In genomic region chr9:78319499-78319898, GRCm38 (mm10) we compare ENCODE assay signal across 16 mouse cellular contexts. TPM values are rescaled to one million over a fixed set of nuclear protein-coding genes. Genes with fewer than 3 reads are reported as not detected.
DNase-seq lines count a peak whose midpoint lies in the region; ATAC-seq and TF ChIP-seq lines count a peak whose summit lies in the region.
"Had no signal": no experiment of that assay in that cellular context is flagged by ENCODE, and none has a peak within 500 bp of the region (broad histone marks: within the 10 kb centered on the region; RNA-seq: fewer than 3 reads in every experiment).

No protein-coding gene starts in this region.

- 42% methylated on average over 1 of the region's 1 CpGs for WGBS in forebrain, postnatal 0 days
- 18% methylated on average over 1 of the region's 1 CpGs for WGBS in forebrain, embryonic 16.5 days
- WGBS in liver, embryonic 14.5 days (ENCODE audit: insufficient replicate concordance): 4% methylated on average over 1 of the region's 1 CpGs
- WGBS in liver, embryonic 12.5 days (ENCODE audit: insufficient replicate concordance): 17% methylated on average over 1 of the region's 1 CpGs

- H3K9ac ChIP-seq in forebrain, postnatal 0 days: no peak overlapping the region
- H3K9ac ChIP-seq in forebrain, embryonic 16.5 days (replicated peaks; ENCODE audit: low read depth, low read length): no peak overlapping the region
- H3K9ac ChIP-seq in liver, embryonic 14.5 days (replicated peaks): no peak overlapping the region
- no peak overlapping the region for H3K9ac ChIP-seq in liver, embryonic 12.5 days
- no peak overlapping the region for H3K9ac ChIP-seq in ES-E14 (ENCODE audit: insufficient read depth, low read depth, low read length, poor library complexity, severe bottlenecking)
- H3K9ac ChIP-seq: forebrain, embryonic 13.5 days; hindbrain, embryonic 15.5 days; limb, embryonic 15.5 days had no signal

- H3K27me3 ChIP-seq in forebrain, postnatal 0 days (ENCODE audit: insufficient read depth, low read length): no peaks in the 10 kb centered on the region
- no peaks in the 10 kb centered on the region for H3K27me3 ChIP-seq in forebrain, embryonic 16.5 days (replicated peaks; ENCODE audit: control insufficient read depth, insufficient read depth, low read length)
- no peaks in the 10 kb centered on the region for H3K27me3 ChIP-seq in liver, embryonic 14.5 days (ENCODE audit: control insufficient read depth, insufficient read depth, low read length)
- H3K27me3 ChIP-seq in liver, embryonic 12.5 days (replicated peaks): no peaks in the 10 kb centered on the region
- H3K27me3 ChIP-seq: forebrain, embryonic 13.5 days; hindbrain, embryonic 15.5 days; limb, embryonic 15.5 days had no signal

- no peak overlapping the region for H3K27ac ChIP-seq in forebrain, postnatal 0 days (ENCODE audit: low read depth, low read length)
- H3K27ac ChIP-seq in forebrain, embryonic 16.5 days (ENCODE audit: low read length): no peak overlapping the region
- no peak overlapping the region for H3K27ac ChIP-seq in liver, embryonic 14.5 days
- H3K27ac ChIP-seq in liver, embryonic 12.5 days: no peak overlapping the region
- H3K27ac ChIP-seq in ES-E14 (ENCODE audit: insufficient read depth, low read depth, low read length, poor library complexity, severe bottlenecking): no peak overlapping the region
- H3K27ac ChIP-seq: forebrain, embryonic 13.5 days; hindbrain, embryonic 15.5 days; limb, embryonic 15.5 days had no signal

- intact Hi-C loops in left cerebral cortex, postnatal 4 days (cut with DNase I): no loop called here

- DNase-seq in forebrain, postnatal 0 days: peak; percentile 15
- peak in 1 of 3 experiments; percentile 1 for DNase-seq in liver, embryonic 14.5 days (ENCODE audit: low read depth in 3 of 3, low spot score in 3 of 3)
- DNase-seq in ES-E14 (ENCODE audit: low read depth, low spot score): peak; percentile 29
- DNase-seq in induced T-regulatory cell, adult 2 months (ENCODE audit: low read depth): peak; percentile 30
- DNase-seq in left cerebral cortex, postnatal 4 days: no peak
- DNase-seq in urinary bladder, adult 18-20 months (ENCODE audit: low spot score in 2 of 2): no peak
- DNase-seq: right cerebral cortex, adult 18-20 months had no signal

- ATAC-seq in forebrain, postnatal 0 days: no peak
- ATAC-seq in forebrain, embryonic 16.5 days: no peak
- no peak for ATAC-seq in liver, embryonic 14.5 days (ENCODE audit: insufficient read depth)
- ATAC-seq in liver, embryonic 12.5 days: no peak
- ATAC-seq: forebrain, embryonic 13.5 days had no signal

- H3K4me2 ChIP-seq in forebrain, postnatal 0 days (ENCODE audit: low read depth): no peak overlapping the region
- H3K4me2 ChIP-seq in forebrain, embryonic 16.5 days (ENCODE audit: low read length): no peak overlapping the region
- no peak overlapping the region for H3K4me2 ChIP-seq in liver, embryonic 14.5 days (ENCODE audit: low read depth)
- H3K4me2 ChIP-seq in liver, embryonic 12.5 days: no peak overlapping the region
- H3K4me2 ChIP-seq: forebrain, embryonic 13.5 days; hindbrain, embryonic 15.5 days; limb, embryonic 15.5 days had no signal

- in situ Hi-C loops in ES-E14 (cut with MboI; ENCODE audit: low sequenced_read_pairs in 2 of 2, unreplicated experiment in 2 of 2): no loop called here

- no peak overlapping the region for H3K4me3 ChIP-seq in forebrain, postnatal 0 days (ENCODE audit: low read depth, low read length)
- no peak overlapping the region for H3K4me3 ChIP-seq in forebrain, embryonic 16.5 days (replicated peaks; ENCODE audit: low read length)
- no peak overlapping the region for H3K4me3 ChIP-seq in liver, embryonic 14.5 days (ENCODE audit: insufficient read depth in 1 of 2, low read depth in 2 of 2, low read length in 2 of 2)
- H3K4me3 ChIP-seq in liver, embryonic 12.5 days: no peak overlapping the region
- no peak overlapping the region for H3K4me3 ChIP-seq in ES-E14 (ENCODE audit: insufficient read depth in 1 of 2, low read depth in 1 of 2, low read length in 2 of 2, poor library complexity in 1 of 2, severe bottlenecking in 1 of 2)
- H3K4me3 ChIP-seq: forebrain, embryonic 13.5 days; hindbrain, embryonic 15.5 days; limb, embryonic 15.5 days had no signal

- TF ChIP-seq EP300 in liver, embryonic 14.5 days (IDR thresholded peaks at IDR 0.05; ENCODE audit: low read depth): no peak

- H3K36me3 ChIP-seq in forebrain, postnatal 0 days (ENCODE audit: insufficient read depth): no peaks in the 10 kb centered on the region
- no peaks in the 10 kb centered on the region for H3K36me3 ChIP-seq in forebrain, embryonic 16.5 days (ENCODE audit: control insufficient read depth, insufficient read depth)
- no peaks in the 10 kb centered on the region for H3K36me3 ChIP-seq in liver, embryonic 14.5 days (replicated peaks; ENCODE audit: control insufficient read depth, insufficient read depth, low read depth)
- no peaks in the 10 kb centered on the region for H3K36me3 ChIP-seq in liver, embryonic 12.5 days
- no peaks in the 10 kb centered on the region for H3K36me3 ChIP-seq in ES-E14 (ENCODE audit: control insufficient read depth, insufficient read depth, low read length, poor library complexity, severe bottlenecking)
- H3K36me3 ChIP-seq: hindbrain, embryonic 15.5 days; limb, embryonic 15.5 days had no signal

- peak; percentile 47 for TF ChIP-seq CTCF in forebrain, postnatal 0 days (IDR thresholded peaks at IDR 0.05; ENCODE audit: low read depth)
- peak; percentile 48; the same call in 1 of the 2 replicates for TF ChIP-seq CTCF in liver, embryonic 14.5 days (IDR thresholded peaks at IDR 0.05; ENCODE audit: low read depth)

- no peaks in the 10 kb centered on the region for H3K4me1 ChIP-seq in forebrain, postnatal 0 days (ENCODE audit: insufficient read depth)
- H3K4me1 ChIP-seq in forebrain, embryonic 16.5 days (replicated peaks; ENCODE audit: control insufficient read depth, insufficient read depth, low read length): no peaks in the 10 kb centered on the region
- H3K4me1 ChIP-seq in liver, embryonic 14.5 days (replicated peaks; ENCODE audit: control insufficient read depth in 2 of 2, insufficient read depth in 2 of 2, low read length in 1 of 2): no peaks in the 10 kb centered on the region
- H3K4me1 ChIP-seq in liver, embryonic 12.5 days: no peaks in the 10 kb centered on the region
- H3K4me1 ChIP-seq in ES-E14 (ENCODE audit: control insufficient read depth in 2 of 2, insufficient read depth in 2 of 2, low read length in 2 of 2, poor library complexity in 1 of 2): no peaks in the 10 kb centered on the region
- H3K4me1 ChIP-seq: forebrain, embryonic 13.5 days; hindbrain, embryonic 15.5 days; limb, embryonic 15.5 days had no signal

- H3K9me3 ChIP-seq in forebrain, postnatal 0 days (ENCODE audit: low read length): no peaks in the 10 kb centered on the region
- H3K9me3 ChIP-seq in forebrain, embryonic 16.5 days (ENCODE audit: control insufficient read depth, low read length): no peaks in the 10 kb centered on the region
- H3K9me3 ChIP-seq in liver, embryonic 14.5 days (ENCODE audit: control insufficient read depth, low read length): no peaks in the 10 kb centered on the region
- H3K9me3 ChIP-seq in liver, embryonic 12.5 days (replicated peaks): no peaks in the 10 kb centered on the region
- no peaks in the 10 kb centered on the region for H3K9me3 ChIP-seq in ES-E14 (ENCODE audit: control insufficient read depth, insufficient read depth, low read depth, low read length)
- H3K9me3 ChIP-seq: forebrain, embryonic 13.5 days; hindbrain, embryonic 15.5 days; limb, embryonic 15.5 days had no signal

RNA-seq across cellular contexts. Expression of gene Omt2a, which starts 4.9 kb away (rescaled TPM):
- total RNA-seq in forebrain, postnatal 0 days (2014; rRNA removed): not detected in 2 replicates
- polyA plus RNA-seq in forebrain, postnatal 0 days (2015; fragmentation: Nextera tagmentation; extraction: Ambion mirVana): not detected in 2 replicates
- not detected in 2 replicates for polyA plus RNA-seq in forebrain, embryonic 16.5 days (2015; fragmentation: Nextera tagmentation; extraction: Ambion mirVana)
- not detected in 2 replicates for polyA plus RNA-seq in liver, embryonic 14.5 days (2012; rRNA removed)
- not detected in 2 replicates for polyA plus RNA-seq in liver, embryonic 14.5 days (2014; fragmentation: Nextera tagmentation; extraction: Ambion mirVana)
- not detected in 2 replicates for polyA plus RNA-seq in liver, embryonic 12.5 days (2016; fragmentation: Nextera tagmentation; extraction: Ambion mirVana)
- total RNA-seq in ES-E14 (2012; rRNA removed): 0.31 TPM in 1 of 2 replicates, not detected in the other
- total RNA-seq in left cerebral cortex, postnatal 4 days (2021): not detected
- total RNA-seq: heart, adult 8-10 months; megakaryocyte, adult 5-6 weeks had no signal
- polyA plus RNA-seq: embryonic facial prominence, embryonic 11.5 days; forebrain, embryonic 13.5 days; hindbrain, embryonic 15.5 days; limb, embryonic 15.5 days; stomach, embryonic 14.5 days had no signal

RNA-seq across cellular contexts. Expression of gene Omt2b, which starts 7.9 kb away (rescaled TPM):
- not detected in 2 replicates for total RNA-seq in forebrain, postnatal 0 days (2014; rRNA removed)
- not detected in 2 replicates for polyA plus RNA-seq in forebrain, postnatal 0 days (2015; fragmentation: Nextera tagmentation; extraction: Ambion mirVana)
- not detected in 2 replicates for polyA plus RNA-seq in forebrain, embryonic 16.5 days (2015; fragmentation: Nextera tagmentation; extraction: Ambion mirVana)
- not detected in 2 replicates for polyA plus RNA-seq in liver, embryonic 14.5 days (2012; rRNA removed)
- not detected in 2 replicates for polyA plus RNA-seq in liver, embryonic 14.5 days (2014; fragmentation: Nextera tagmentation; extraction: Ambion mirVana)
- polyA plus RNA-seq in liver, embryonic 12.5 days (2016; fragmentation: Nextera tagmentation; extraction: Ambion mirVana): not detected in 2 replicates
- not detected in 2 replicates for total RNA-seq in ES-E14 (2012; rRNA removed)
- not detected for total RNA-seq in left cerebral cortex, postnatal 4 days (2021)
- total RNA-seq: heart, adult 8-10 months; megakaryocyte, adult 5-6 weeks had no signal
- polyA plus RNA-seq: embryonic facial prominence, embryonic 11.5 days; forebrain, embryonic 13.5 days; hindbrain, embryonic 15.5 days; limb, embryonic 15.5 days; stomach, embryonic 14.5 days had no signal

RNA-seq across cellular contexts. Expression of gene Gm10639, which starts 29.8 kb away (rescaled TPM):
- not detected in 2 replicates for total RNA-seq in forebrain, postnatal 0 days (2014; rRNA removed)
- polyA plus RNA-seq in forebrain, postnatal 0 days (2015; fragmentation: Nextera tagmentation; extraction: Ambion mirVana): not detected in 2 replicates
- not detected in 2 replicates for polyA plus RNA-seq in forebrain, embryonic 16.5 days (2015; fragmentation: Nextera tagmentation; extraction: Ambion mirVana)
- polyA plus RNA-seq in liver, embryonic 14.5 days (2012; rRNA removed): not detected in 2 replicates
- polyA plus RNA-seq in liver, embryonic 14.5 days (2014; fragmentation: Nextera tagmentation; extraction: Ambion mirVana): not detected in 2 replicates
- not detected in 2 replicates for polyA plus RNA-seq in liver, embryonic 12.5 days (2016; fragmentation: Nextera tagmentation; extraction: Ambion mirVana)
- total RNA-seq in ES-E14 (2012; rRNA removed): not detected in 2 replicates
- total RNA-seq in left cerebral cortex, postnatal 4 days (2021): not detected
- total RNA-seq: megakaryocyte, adult 5-6 weeks had no signal
- polyA plus RNA-seq: embryonic facial prominence, embryonic 11.5 days; forebrain, embryonic 13.5 days; hindbrain, embryonic 15.5 days; stomach, embryonic 14.5 days had no signal

RNA-seq across cellular contexts. Expression of gene Gsta2, which starts 36.1 kb away (rescaled TPM):
- not detected in 2 replicates for total RNA-seq in forebrain, postnatal 0 days (2014; rRNA removed)
- not detected in 2 replicates for polyA plus RNA-seq in forebrain, postnatal 0 days (2015; fragmentation: Nextera tagmentation; extraction: Ambion mirVana)
- not detected in 2 replicates for polyA plus RNA-seq in forebrain, embryonic 16.5 days (2015; fragmentation: Nextera tagmentation; extraction: Ambion mirVana)
- polyA plus RNA-seq in liver, embryonic 14.5 days (2012; rRNA removed): 0.05 and 0.07 TPM in 2 replicates
- 0.29 and 0.43 TPM in 2 replicates for polyA plus RNA-seq in liver, embryonic 14.5 days (2014; fragmentation: Nextera tagmentation; extraction: Ambion mirVana)
- 0.18 TPM in 1 of 2 replicates, not detected in the other for polyA plus RNA-seq in liver, embryonic 12.5 days (2016; fragmentation: Nextera tagmentation; extraction: Ambion mirVana)
- total RNA-seq in ES-E14 (2012; rRNA removed): not detected in 2 replicates
- not detected for total RNA-seq in left cerebral cortex, postnatal 4 days (2021)
- total RNA-seq: megakaryocyte, adult 5-6 weeks had no signal
- polyA plus RNA-seq: embryonic facial prominence, embryonic 11.5 days; forebrain, embryonic 13.5 days; hindbrain, embryonic 15.5 days had no signal

RNA-seq across cellular contexts. Expression of gene Dppa5a, which starts 48.5 kb away (rescaled TPM):
- 2.2 and 3.3 TPM in 2 replicates for total RNA-seq in forebrain, postnatal 0 days (2014; rRNA removed)
- 4.9 and 6.9 TPM in 2 replicates for polyA plus RNA-seq in forebrain, postnatal 0 days (2015; fragmentation: Nextera tagmentation; extraction: Ambion mirVana)
- 1.9 and 3.8 TPM in 2 replicates for polyA plus RNA-seq in forebrain, embryonic 16.5 days (2015; fragmentation: Nextera tagmentation; extraction: Ambion mirVana)
- polyA plus RNA-seq in liver, embryonic 14.5 days (2012; rRNA removed): not detected in 2 replicates
- not detected in 2 replicates for polyA plus RNA-seq in liver, embryonic 14.5 days (2014; fragmentation: Nextera tagmentation; extraction: Ambion mirVana)
- polyA plus RNA-seq in liver, embryonic 12.5 days (2016; fragmentation: Nextera tagmentation; extraction: Ambion mirVana): not detected in 2 replicates
- total RNA-seq in ES-E14 (2012; rRNA removed): 2,580 and 3,190 TPM in 2 replicates
- 1 to 10 TPM in 1 of 2 experiments, under 1 TPM in 1; 0.85 to 3.4 TPM for total RNA-seq in left cerebral cortex, postnatal 4 days (2021)
- total RNA-seq: heart, adult 8-10 months; megakaryocyte, adult 5-6 weeks had no signal
- polyA plus RNA-seq: embryonic facial prominence, embryonic 11.5 days; stomach, embryonic 14.5 days had no signal

Comparison
In these comparisons a context has a peak if more than half of its experiments do, and no peak if none do; other contexts are left out.
1. DNase-seq: peak in forebrain, postnatal 0 days (single experiment), ES-E14 (single experiment) and induced T-regulatory cell, adult 2 months (single experiment); none in left cerebral cortex, postnatal 4 days (single experiment) and urinary bladder, adult 18-20 months (0 of 2).